Mouse (Mus musculus) C2C12 (cell line): ENCODE results near the gene Reck. TPM values are rescaled to one million over a fixed set of nuclear protein-coding genes. Genes with fewer than 3 reads are reported as not detected.

Experiments
- H3K27me3 ChIP-seq: one replicate; pipeline ENCODE4 v1.6.1; 2011; ENCODE audit not compliant: control insufficient read depth, insufficient read depth, insufficient read length
- H3K36me3 ChIP-seq: one replicate; pipeline ENCODE4 v1.6.1; 2011; ENCODE audit not compliant: control insufficient read depth, insufficient read depth
- H3K4me3 ChIP-seq: one replicate; pipeline ENCODE4 v1.5.1; 2011; ENCODE audit warnings: mild to moderate bottlenecking, control low read depth; ENCODE audit not compliant: poor library complexity, insufficient read depth, severe bottlenecking
- H3K79me2 ChIP-seq: one replicate; pipeline ENCODE4 v1.6.1; 2011; ENCODE audit not compliant: control insufficient read depth, insufficient read depth
- H3K79me3 ChIP-seq: one replicate; pipeline ENCODE4 v1.6.1; 2011; ENCODE audit warnings: low read depth, control low read depth
- H3ac ChIP-seq: one replicate; pipeline ENCODE3; 2011; ENCODE audit warnings: low read depth; ENCODE audit not compliant: control insufficient read depth, insufficient read length
- CEBPB ChIP-seq: IDR thresholded peaks from one replicate; pipeline ENCODE4 v1.6.1; 2011; ENCODE audit warnings: low read depth, mild to moderate bottlenecking, control low read depth, moderate library complexity
- CTCF ChIP-seq: IDR thresholded peaks from one replicate; pipeline ENCODE4 v1.5.1; 2011; ENCODE audit not compliant: control insufficient read depth, insufficient read depth, insufficient read length
- FOSL1 ChIP-seq: IDR thresholded peaks from one replicate; pipeline ENCODE4 v1.8.0; 2011; ENCODE audit warnings: mild to moderate bottlenecking, low read length; ENCODE audit not compliant: poor library complexity, insufficient read depth, severe bottlenecking
- MAX ChIP-seq: IDR thresholded peaks from one replicate; pipeline ENCODE4 v1.6.1; 2011; ENCODE audit warnings: mild to moderate bottlenecking, control low read depth
- MYOD1 ChIP-seq: IDR thresholded peaks from one replicate; pipeline ENCODE4 v1.6.1; 2011; ENCODE audit warnings: low read depth; ENCODE audit not compliant: control insufficient read depth, insufficient read length
- MYOG ChIP-seq: IDR thresholded peaks from one replicate; pipeline ENCODE4 v1.6.1; 2011; ENCODE audit not compliant: control insufficient read depth, insufficient read length; ENCODE audit errors: extremely low read depth
- USF1 ChIP-seq: IDR thresholded peaks from one replicate; pipeline ENCODE4 v1.6.1; 2011; ENCODE audit warnings: low read depth, mild to moderate bottlenecking, control low read depth, moderate library complexity
- polyA plus RNA-seq: library from polyadenylated mRNA; unstranded; fragments of >200 nt; fragmentation: generic; extraction: Trizol; gene quantifications from one replicate; pipeline ENCODE4 v1.2.1, GENCODE M21; 2012; ENCODE audit warnings: missing spikeins

Reck gene
- polyA plus RNA-seq, 1 experiment: 0.61 TPM

- peaks cover 28% of the 10 kb centered on the region for H3K79me3 ChIP-seq
- peaks cover 47% of the 10 kb centered on the region for H3K79me2 ChIP-seq
- H3ac ChIP-seq: peak within 1 kb of the TSS; percentile 86
- H3K27me3 ChIP-seq: no peaks in the 10 kb centered on the region
- H3K36me3 ChIP-seq: peaks cover 6% of the 10 kb centered on the region
- H3K4me3 ChIP-seq: peak within 1 kb of the TSS; percentile 60
- TF ChIP-seq MAX: peak; percentile 38
- TF ChIP-seq CTCF: peak; percentile 87
- no peak for TF ChIP-seq MYOG
- no peak for TF ChIP-seq FOSL1
- no peak for TF ChIP-seq CEBPB
- no peak for TF ChIP-seq USF1
- no peak for TF ChIP-seq MYOD1
Measured at GRCm38 (mm10) chr4:43957292-43957845, 82.0 kb downstream of the Reck start, which contains the start of gene Glipr2. Glipr2 (plus strand) TSS chr4:43957401.

- Histone ChIP-seq H3K4me3 (peak overlapping the region; percentile 60), H3K79me3 (peaks cover 34% of the 10 kb centered on the region), H3ac (peak overlapping the region; percentile 86), H3K27me3 (no peaks in the 10 kb centered on the region), H3K36me3 (peaks cover 6% of the 10 kb centered on the region), H3K79me2 (peaks cover 53% of the 10 kb centered on the region)
- no peak for TF ChIP-seq MAX
- TF ChIP-seq CEBPB: peak; percentile 78
Measured at GRCm38 (mm10) chr4:43957846-43958461, 82.6 kb downstream of the Reck start.

GRCm38 (mm10) chr4:43959523-43960179 lies 84.3 kb downstream of the Reck start:
- H3K4me3 ChIP-seq: no peak overlapping the region
- no peak for TF ChIP-seq MYOG
- no peak for TF ChIP-seq CEBPB
- TF ChIP-seq MYOD1: no peak
- TF ChIP-seq USF1: no peak
- TF ChIP-seq FOSL1: no peak
- no peak for TF ChIP-seq MAX
- TF ChIP-seq CTCF: no peak

GRCm38 (mm10) chr4:43960207-43960606 lies 84.9 kb downstream of the Reck start:
- no peak overlapping the region for H3K4me3 ChIP-seq

More at GRCm38 (mm10) chr4:43959523-43960179, 84.3 kb downstream of the Reck start:
- Histone ChIP-seq H3K36me3 (peaks cover 6% of the 10 kb centered on the region), H3ac (peak overlapping the region; percentile 49), H3K27me3 (no peaks in the 10 kb centered on the region), H3K79me2 (peaks cover 70% of the 10 kb centered on the region), H3K79me3 (peaks cover 45% of the 10 kb centered on the region)

GRCm38 (mm10) chr4:43964326-43964833 lies 89.0 kb downstream of the Reck start:
- H3K4me3 ChIP-seq: no peak overlapping the region
- no peak overlapping the region for H3ac ChIP-seq
- H3K79me2 ChIP-seq: peaks cover 87% of the 10 kb centered on the region
- peaks cover 15% of the 10 kb centered on the region for H3K36me3 ChIP-seq
- H3K27me3 ChIP-seq: no peaks in the 10 kb centered on the region
- TF ChIP-seq CEBPB (no peak), MYOD1 (no peak), FOSL1 (no peak), USF1 (no peak), CTCF (no peak), MYOG (no peak), MAX (no peak)
- peaks cover 60% of the 10 kb centered on the region for H3K79me3 ChIP-seq

More at GRCm38 (mm10) chr4:43960207-43960606, 84.9 kb downstream of the Reck start:
- TF ChIP-seq CTCF (no peak), USF1 (no peak), MYOD1 (no peak), MYOG (no peak), CEBPB (no peak), MAX (no peak), FOSL1 (no peak)
- Histone ChIP-seq H3K79me2 (peaks cover 75% of the 10 kb centered on the region), H3K27me3 (no peaks in the 10 kb centered on the region), H3K79me3 (peaks cover 46% of the 10 kb centered on the region), H3K36me3 (peaks cover 6% of the 10 kb centered on the region), H3ac (no peak overlapping the region)
